Mouse (Mus musculus) small intestine, adult 2 months (tissue): ENCODE measurements around the gene Mrpl4.

Experiments used
- CTCF ChIP-seq: fragments of 200-500 bp; IDR thresholded peaks from 2 replicates; pipeline ENCODE4 v1.5.1; 2012; ENCODE audit warnings: low read depth, mild to moderate bottlenecking, control low read depth, inconsistent platforms, low read length, moderate library complexity, mixed read lengths; ENCODE audit not compliant: insufficient replicate concordance, insufficient read length; ENCODE audit errors: extremely low read depth
- POLR2A ChIP-seq: fragments of 200-500 bp; IDR thresholded peaks from 2 replicates; pipeline ENCODE4 v1.6.1; 2012; ENCODE audit warnings: low read depth, mild to moderate bottlenecking, control low read depth, inconsistent platforms, low read length, moderate library complexity

DNA sequence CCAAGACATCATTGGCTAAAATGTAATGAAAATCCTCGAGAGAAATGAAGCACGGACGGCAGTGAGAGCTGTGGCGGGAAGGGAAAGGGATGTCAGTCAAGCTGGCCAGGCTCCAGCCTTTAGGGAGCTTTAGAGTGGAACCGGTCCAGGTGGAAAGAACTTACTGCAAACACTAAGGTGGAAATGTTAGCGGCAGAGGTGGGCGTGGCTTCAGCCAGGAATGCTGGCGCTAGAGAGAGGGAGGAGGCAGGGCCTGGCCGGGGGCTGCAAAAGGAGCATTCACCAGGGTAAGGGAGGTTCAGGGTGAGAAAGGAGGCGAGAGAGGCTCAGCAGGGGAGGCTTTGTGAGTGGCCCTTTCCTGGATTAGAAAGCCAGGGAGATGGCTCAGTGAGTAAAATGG lies 11.7 kb upstream of the Mrpl4 start:
- no peak for TF ChIP-seq POLR2A
- no peak for TF ChIP-seq CTCF
